Mouse (Mus musculus) thymus, adult 2 months (tissue): Measurements from ENCODE around the gene Gpatch2l. TPM values are rescaled to one million over a fixed set of nuclear protein-coding genes. Genes with fewer than 3 reads are reported as not detected.
A peak's percentile ranks its signal among the peaks of the same experiment; 100 is the strongest.

Source experiments
- DNase-seq: peaks from one replicate; pipeline ENCODE4 v3.0.0; 2021
- H3K27ac ChIP-seq: fragments of 200-500 bp; 2 replicates; pipeline ENCODE4 v1.5.1; 2012; ENCODE audit warnings: low read length, control low read depth; ENCODE audit not compliant: control insufficient read depth, insufficient read depth
- H3K27me3 ChIP-seq: fragments of 200-500 bp; 2 replicates; pipeline ENCODE4 v1.6.1; 2012; ENCODE audit warnings: mild to moderate bottlenecking, low read length, moderate library complexity, mixed read lengths; ENCODE audit not compliant: control insufficient read depth, insufficient read depth
- H3K36me3 ChIP-seq: fragments of 200-500 bp; 2 replicates; pipeline ENCODE4 v1.6.1; 2012; ENCODE audit warnings: mild to moderate bottlenecking, low read length, moderate library complexity; ENCODE audit not compliant: control insufficient read depth, insufficient read depth
- H3K4me1 ChIP-seq: fragments of 200-500 bp; replicated peaks from 2 replicates; pipeline ENCODE4 v1.6.1; 2012; ENCODE audit warnings: low read length; ENCODE audit not compliant: control insufficient read depth, insufficient read depth
- H3K4me3 ChIP-seq: fragments of 200-500 bp; 2 replicates; pipeline ENCODE4 v1.5.1; 2012; ENCODE audit warnings: mild to moderate bottlenecking, low read length, control low read depth, moderate library complexity; ENCODE audit not compliant: control insufficient read depth, insufficient read depth
- CTCF ChIP-seq: fragments of 200-500 bp; IDR thresholded peaks from 2 replicates; pipeline ENCODE4 v1.5.1; 2012; ENCODE audit warnings: mild to moderate bottlenecking, control low read depth, low read length, moderate library complexity, borderline replicate concordance; ENCODE audit not compliant: control insufficient read depth, poor library complexity, insufficient read depth; ENCODE audit errors: extremely low read depth
- POLR2A ChIP-seq: fragments of 200-500 bp; IDR thresholded peaks from 2 replicates; pipeline ENCODE4 v1.6.1; 2012; ENCODE audit warnings: mild to moderate bottlenecking, low read length, control low read depth, moderate library complexity; ENCODE audit not compliant: control insufficient read depth, poor library complexity, insufficient read depth; ENCODE audit errors: extremely low read depth
- WGBS: fragments of 180-500 bp; shearing (Covaris S2); methylation state at CpG from one replicate; pipeline ENCODE4 v1.1.7; 2018; 5-methylcytosine and 5-hydroxymethylcytosine counted together
- polyA plus RNA-seq: library from polyadenylated mRNA; depleted of rRNA; stranded (reverse); fragments of >200 nt; gene quantifications from 2 replicates; pipeline ENCODE4 v1.2.3, GENCODE M21; 2012

Gpatch2l gene
- polyA plus RNA-seq, 1 experiment, result 22.7 TPM

- H3K27me3 ChIP-seq, result no peaks in the 10 kb centered on the region
- H3K36me3 ChIP-seq, result peaks cover 8% of the 10 kb centered on the region; the same call in 1 of the 2 replicates
- H3K27ac ChIP-seq, result no peak overlapping the region
- H3K4me3 ChIP-seq, result no peak overlapping the region
- no peaks in the 10 kb centered on the region for H3K4me1 ChIP-seq
- WGBS, result 97% methylated on average over 5 of the region's 5 CpGs
- DNase-seq, result no peak
- TF ChIP-seq POLR2A, result no peak
- TF ChIP-seq CTCF, result no peak
These were observed 35.2 kb downstream of the Gpatch2l start for GRCm38 (mm10) chr12:86276895-86277294.

GRCm38 (mm10) chr12:86280000-86280399, 38.3 kb downstream of the Gpatch2l start:
- Histone ChIP-seq H3K27me3 (no peaks in the 10 kb centered on the region), H3K4me3 (no peak overlapping the region), H3K27ac (no peak overlapping the region), H3K4me1 (no peaks in the 10 kb centered on the region), H3K36me3 (peaks cover 24% of the 10 kb centered on the region)
- no peak for DNase-seq
- 96% methylated on average over 10 of the region's 10 CpGs for WGBS
- TF ChIP-seq CTCF (no peak), POLR2A (no peak)

DNA sequence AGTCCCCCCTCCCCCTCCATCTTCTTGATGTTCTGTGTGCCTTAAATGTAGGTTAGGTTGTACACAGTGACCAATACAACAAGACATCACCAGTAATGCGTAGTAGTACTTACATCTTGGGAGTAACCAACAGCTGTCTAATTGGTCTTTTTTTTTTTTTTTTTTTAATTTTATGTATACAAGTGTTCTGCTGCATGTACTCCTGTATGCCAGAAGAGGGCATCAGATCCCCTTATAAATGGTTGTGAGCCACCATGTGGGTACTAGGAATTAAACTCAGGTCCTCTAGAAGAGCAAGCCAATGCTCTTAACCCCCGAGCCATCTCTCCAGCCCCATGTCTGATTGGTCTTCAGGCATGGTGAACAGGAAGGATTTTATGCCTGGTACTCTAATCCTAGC, 44.0 kb downstream of the Gpatch2l start:
- Histone ChIP-seq H3K36me3 (peaks cover 35% of the 10 kb centered on the region), H3K4me3 (no peak overlapping the region), H3K27me3 (no peaks in the 10 kb centered on the region), H3K27ac (no peak overlapping the region), H3K4me1 (no peaks in the 10 kb centered on the region)
- WGBS, result 97% methylated on average over 2 of the region's 2 CpGs
- no peak for DNase-seq
- TF ChIP-seq CTCF (no peak), POLR2A (no peak)

DNA sequence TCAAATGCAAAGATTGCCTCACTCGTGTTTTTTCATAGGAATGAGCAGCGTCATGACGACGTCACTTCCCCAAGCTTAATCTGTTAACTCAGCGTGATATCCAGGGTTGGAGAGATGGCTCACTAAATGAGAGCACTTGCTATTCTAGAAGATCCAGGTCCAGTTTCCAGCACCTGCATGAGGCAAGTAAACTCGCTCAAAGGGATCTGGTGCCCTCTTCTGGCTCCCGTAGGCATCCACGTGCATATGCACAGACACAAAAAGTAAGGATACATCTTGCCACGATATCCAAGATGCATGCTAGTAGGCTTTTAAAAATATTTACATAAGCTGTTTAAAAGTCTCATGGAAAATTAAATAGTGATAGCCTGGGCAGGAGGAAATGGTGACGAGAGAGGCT, 55.8 kb downstream of the Gpatch2l start:
- Histone ChIP-seq H3K27me3 (no peaks in the 10 kb centered on the region), H3K36me3 (no peaks in the 10 kb centered on the region), H3K4me1 (no peaks in the 10 kb centered on the region), H3K27ac (no peak overlapping the region), H3K4me3 (no peak overlapping the region)
- DNase-seq, result peak; percentile 13
- TF ChIP-seq POLR2A, result no peak
- TF ChIP-seq CTCF, result no peak
- 88% methylated on average over 10 of the region's 10 CpGs for WGBS

DNA sequence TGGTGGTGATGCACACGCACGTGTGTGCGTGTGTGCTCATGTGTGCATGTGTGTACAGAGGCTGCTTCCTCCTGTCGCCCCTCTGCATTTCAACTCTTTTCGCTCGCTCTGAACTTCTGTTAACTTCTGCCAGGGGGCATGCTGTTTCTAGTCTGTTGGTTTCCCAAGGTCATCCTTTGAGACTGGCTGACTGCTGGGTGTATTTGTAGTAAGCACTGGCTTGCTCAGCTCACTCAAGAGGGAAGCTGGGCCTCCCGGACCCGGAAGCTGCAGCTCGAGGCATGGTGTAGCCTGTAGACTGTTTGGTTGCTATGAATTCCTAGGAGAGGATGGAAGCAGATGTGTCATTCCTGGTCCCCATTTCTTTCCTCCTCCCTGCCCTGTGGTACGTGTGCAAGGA, 61.3 kb downstream of the Gpatch2l start:
- Histone ChIP-seq H3K27me3 (no peaks in the 10 kb centered on the region), H3K27ac (no peak overlapping the region), H3K36me3 (no peaks in the 10 kb centered on the region), H3K4me3 (no peak overlapping the region), H3K4me1 (peaks cover 9% of the 10 kb centered on the region)
- no peak for DNase-seq
- 89% methylated on average over 10 of the region's 10 CpGs for WGBS
- TF ChIP-seq POLR2A, result no peak
- TF ChIP-seq CTCF, result no peak

DNA sequence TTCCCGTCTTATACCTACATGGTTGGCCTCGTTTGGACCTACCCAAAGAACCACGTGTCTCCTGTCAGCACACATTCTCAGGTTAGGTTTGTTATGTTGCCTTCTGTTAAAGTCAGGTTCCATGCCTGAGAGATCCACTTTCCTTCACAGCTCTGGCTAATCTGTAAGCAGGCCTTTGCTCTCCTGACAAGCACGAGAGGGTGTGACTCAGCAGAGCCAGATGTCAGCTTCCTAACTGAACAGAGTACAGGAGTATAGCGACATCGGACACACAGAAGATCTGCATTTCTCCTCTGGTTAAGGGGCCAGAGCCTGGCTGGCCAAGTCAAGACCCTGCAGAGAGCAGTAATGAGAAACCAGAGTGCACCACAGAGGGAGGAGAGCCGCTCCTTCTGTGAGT, 63.4 kb downstream of the Gpatch2l start:
- WGBS, result 54% methylated on average over 7 of the region's 7 CpGs
- Histone ChIP-seq H3K4me1 (peaks cover 18% of the 10 kb centered on the region), H3K27ac (no peak overlapping the region), H3K4me3 (peak overlapping the region; percentile 48), H3K27me3 (no peaks in the 10 kb centered on the region), H3K36me3 (no peaks in the 10 kb centered on the region)
- DNase-seq, result peak; percentile 16
- TF ChIP-seq CTCF, result no peak
- TF ChIP-seq POLR2A, result no peak

- Histone ChIP-seq H3K27me3 (no peaks in the 10 kb centered on the region), H3K27ac (no peak overlapping the region), H3K4me3 (peak overlapping the region; percentile 48), H3K4me1 (peaks cover 24% of the 10 kb centered on the region), H3K36me3 (no peaks in the 10 kb centered on the region)
- WGBS, result 29% methylated on average over 15 of the region's 15 CpGs
- DNase-seq, result peak; percentile 68
- TF ChIP-seq POLR2A (no peak), CTCF (no peak)
These were observed 64.1 kb downstream of the Gpatch2l start for GRCm38 (mm10) chr12:86305635-86306243.
